Mouse (Mus musculus): ENCODE results near the gene Ube3c.

DNA sequence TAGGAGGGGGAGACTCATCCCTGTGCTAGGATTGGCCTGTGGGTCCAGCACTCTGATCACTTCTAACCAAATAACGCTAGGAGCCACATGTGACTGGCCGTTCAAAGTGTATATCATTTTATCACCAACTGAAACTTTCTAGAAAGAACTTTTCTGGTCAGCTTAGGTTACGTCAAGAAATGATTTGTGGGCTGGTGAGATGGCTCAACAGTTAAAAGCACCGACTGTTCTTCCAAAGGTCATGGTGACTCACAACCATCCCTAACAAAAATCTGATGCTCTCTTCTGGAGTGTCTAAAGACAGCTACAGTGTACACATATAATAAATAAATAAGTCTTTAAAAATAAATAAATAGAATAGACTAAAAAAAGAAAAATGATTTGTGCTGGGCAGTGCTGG is 103.5 kb downstream of the Ube3c start:
- TF ChIP-seq CTCF (IDR thresholded peaks at IDR 0.05; ENCODE audit: extremely low read depth, insufficient read length, insufficient replicate concordance, low read depth, low read length), result no peak
- no peak for TF ChIP-seq POLR2A (IDR thresholded peaks at IDR 0.05; ENCODE audit: low read depth, low read length)

Data from small intestine, adult 2 months (tissue).